Comparison of ENCODE assay signal across 17 mouse cellular contexts in the genomic region with DNA sequence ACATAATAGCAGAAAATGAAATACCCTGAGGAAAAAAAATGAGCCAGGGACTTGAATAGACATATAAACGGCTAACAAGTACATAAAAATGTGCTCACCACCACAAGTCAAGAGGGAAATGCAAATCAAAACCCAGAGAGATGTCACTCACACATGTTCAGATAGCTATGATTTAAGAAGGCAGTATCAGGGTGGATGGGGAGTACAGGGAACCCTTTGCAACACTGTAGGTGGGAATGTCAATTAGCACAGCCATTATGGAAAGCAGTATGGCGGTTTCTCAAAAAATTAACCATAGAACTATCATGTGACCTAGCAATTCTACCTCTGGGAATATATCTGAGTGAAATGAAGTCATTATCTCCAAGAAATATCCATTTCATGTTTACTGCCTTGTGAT.
"Had no signal": no experiment of that assay in that cellular context is flagged by ENCODE, and none has a peak within 500 bp of the region (broad histone marks: within the 10 kb centered on the region; RNA-seq: fewer than 3 reads in every experiment).

No protein-coding gene starts in this region.

- H3K4me2 ChIP-seq: liver, embryonic 15.5 days; lung, embryonic 15.5 days; midbrain, embryonic 11.5 days; midbrain, embryonic 15.5 days; stomach, embryonic 15.5 days had no signal

- H3K4me1 ChIP-seq: liver, embryonic 15.5 days; lung, embryonic 15.5 days; megakaryocyte, embryonic 14.5 days; midbrain, embryonic 15.5 days; stomach, embryonic 15.5 days had no signal

- H3K4me3 ChIP-seq: liver, embryonic 15.5 days; lung, embryonic 15.5 days; megakaryocyte, embryonic 14.5 days; midbrain, embryonic 15.5 days; stomach, embryonic 15.5 days had no signal

- H3K27ac ChIP-seq: liver, embryonic 15.5 days; lung, embryonic 15.5 days; macrophage; midbrain, embryonic 15.5 days; stomach, embryonic 15.5 days; stomach, postnatal 0 days had no signal

- ATAC-seq: liver, postnatal 0 days; lung, postnatal 0 days; midbrain, embryonic 15.5 days had no signal

- H3K36me3 ChIP-seq: liver, embryonic 15.5 days; lung, embryonic 15.5 days; midbrain, embryonic 15.5 days; stomach, embryonic 15.5 days had no signal

- H3K9ac ChIP-seq: liver, embryonic 15.5 days; liver, postnatal 0 days; lung, embryonic 15.5 days; midbrain, embryonic 15.5 days; stomach, embryonic 15.5 days had no signal

- H3K27me3 ChIP-seq: liver, embryonic 15.5 days; lung, embryonic 15.5 days; megakaryocyte, embryonic 14.5 days; midbrain, embryonic 15.5 days; stomach, embryonic 15.5 days had no signal

- DNase-seq: liver, postnatal 0 days; lung, adult 2 months; lung, postnatal 14 days; lung, postnatal 36 days; right cerebral cortex, postnatal 14 days; thymus, adult 2 months; thymus, postnatal 25 days; thymus, postnatal 4 days had no signal

- H3K9me3 ChIP-seq: liver, embryonic 15.5 days; lung, embryonic 15.5 days; midbrain, embryonic 15.5 days; stomach, embryonic 15.5 days had no signal
